Mouse (Mus musculus) hindbrain, embryonic 10.5 days (tissue): Measurements from ENCODE around the gene Scamp4. TPM values are rescaled to one million over a fixed set of nuclear protein-coding genes. Genes with fewer than 3 reads are reported as not detected.

ENCODE experiments used
- DNase-seq: peaks from one replicate; pipeline ENCODE4 v3.0.0-alpha.2; 2017; ENCODE audit warnings: low spot score
- H3K27ac ChIP-seq: fragments of 300-500 bp; sonication (generic); 2 replicates; pipeline ENCODE4 v1.5.1; 2016; ENCODE audit warnings: mild to moderate bottlenecking, moderate library complexity
- H3K27me3 ChIP-seq: fragments of 300-500 bp; sonication (generic); 2 replicates; pipeline ENCODE4 v1.6.1; 2016; ENCODE audit warnings: mild to moderate bottlenecking; ENCODE audit not compliant: poor library complexity, insufficient read depth, severe bottlenecking
- H3K36me3 ChIP-seq: fragments of 300-500 bp; sonication (generic); 2 replicates; pipeline ENCODE4 v1.6.1; 2016; ENCODE audit warnings: mild to moderate bottlenecking, moderate library complexity
- H3K4me1 ChIP-seq: fragments of 300-500 bp; sonication (generic); replicated peaks from 2 replicates; pipeline ENCODE4 v1.6.1; 2016; ENCODE audit warnings: mild to moderate bottlenecking
- H3K4me3 ChIP-seq: fragments of 300-500 bp; sonication (generic); 2 replicates; pipeline ENCODE4 v1.5.1; 2016; ENCODE audit warnings: mild to moderate bottlenecking, moderate library complexity
- H3K9me3 ChIP-seq: fragments of 300-500 bp; sonication (generic); 2 replicates; pipeline ENCODE4 v1.6.1; 2016; ENCODE audit warnings: mild to moderate bottlenecking, moderate library complexity
- WGBS: fragments of 180-500 bp; shearing (Covaris S2); methylation state at CpG from one replicate; pipeline ENCODE4 v1.1.7; 2016; 5-methylcytosine and 5-hydroxymethylcytosine counted together
- polyA plus RNA-seq: library from polyadenylated mRNA; unstranded; fragments of >200 nt; fragmentation: Nextera tagmentation; extraction: Ambion mirVana; gene quantifications from 2 replicates; pipeline ENCODE4 v1.2.1, GENCODE M21; 2016

Gene Scamp4
- polyA plus RNA-seq, 1 experiment from 2014 or later = 92.0 TPM

DNA sequence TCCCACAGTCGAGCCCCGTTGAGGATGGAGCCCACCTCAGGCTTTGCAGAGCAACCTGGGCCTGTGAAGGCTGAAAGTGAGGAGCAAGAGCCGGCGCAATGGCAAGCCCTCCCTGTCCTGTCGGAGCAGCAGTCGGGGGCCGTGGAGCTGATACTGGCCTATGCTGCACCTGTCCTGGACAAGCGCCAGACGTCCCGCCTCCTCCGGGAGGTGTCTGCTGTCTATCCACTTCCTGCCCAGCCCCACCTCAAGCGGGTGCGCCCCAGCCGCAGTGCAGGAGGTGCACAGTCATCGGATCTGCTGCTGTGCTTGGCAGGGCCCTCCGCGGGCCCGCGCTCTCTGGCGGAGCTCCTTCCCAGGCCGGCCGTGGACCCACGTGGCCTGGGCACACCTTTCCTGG is 3.6 kb downstream of the Scamp4 start:
- H3K36me3 ChIP-seq = peaks cover 55% of the 10 kb centered on the region

DNA sequence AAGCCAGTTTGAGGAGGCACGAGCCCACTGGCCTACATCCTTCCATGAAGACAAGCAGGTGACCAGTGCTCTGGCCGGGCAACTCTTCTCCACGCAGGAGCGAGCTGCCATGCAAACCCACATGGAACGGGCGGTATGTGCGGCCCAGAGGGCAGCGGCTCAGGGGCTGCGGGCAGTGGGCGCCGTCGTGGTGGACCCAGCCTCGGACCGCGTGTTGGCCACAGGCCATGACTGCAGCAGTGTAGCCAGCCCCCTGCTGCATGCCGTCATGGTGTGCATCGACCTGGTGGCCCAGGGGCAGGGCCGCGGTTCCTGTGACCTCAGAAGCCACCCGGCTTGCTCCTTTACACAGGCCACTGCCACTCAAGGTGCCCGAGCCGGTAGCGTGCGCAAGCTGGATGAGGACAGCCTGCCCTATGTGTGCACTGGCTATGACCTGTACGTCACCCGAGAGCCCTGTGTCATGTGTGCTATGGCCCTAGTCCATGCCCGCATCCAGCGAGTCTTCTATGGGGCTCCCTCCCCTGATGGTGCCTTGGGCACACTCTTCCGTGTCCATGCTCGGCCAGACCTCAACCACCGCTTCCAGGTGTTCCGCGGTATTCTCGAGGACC is 4.2 kb downstream of the Scamp4 start:
- 96% methylated on average over 34 of the region's 34 CpGs for WGBS
- H3K27ac ChIP-seq = no peak overlapping the region
- no peaks in the 10 kb centered on the region for H3K27me3 ChIP-seq
- DNase-seq = no peak
- H3K36me3 ChIP-seq = peaks cover 60% of the 10 kb centered on the region
- H3K4me1 ChIP-seq = peaks cover 24% of the 10 kb centered on the region
- peak overlapping the region; percentile 16; the same call in 1 of the 2 replicates for H3K4me3 ChIP-seq
- no peaks in the 10 kb centered on the region for H3K9me3 ChIP-seq

More for the DNA sequence above, 3.6 kb downstream of the Scamp4 start:
- Histone ChIP-seq H3K27me3 (no peaks in the 10 kb centered on the region), H3K4me3 (0 out of 2 replicates have a peak overlapping the region, but pooled peaks have one; percentile 16), H3K9me3 (no peaks in the 10 kb centered on the region), H3K4me1 (peaks cover 24% of the 10 kb centered on the region), H3K27ac (no peak overlapping the region)
- WGBS = 93% methylated on average over 23 of the region's 23 CpGs
- no peak for DNase-seq

DNA sequence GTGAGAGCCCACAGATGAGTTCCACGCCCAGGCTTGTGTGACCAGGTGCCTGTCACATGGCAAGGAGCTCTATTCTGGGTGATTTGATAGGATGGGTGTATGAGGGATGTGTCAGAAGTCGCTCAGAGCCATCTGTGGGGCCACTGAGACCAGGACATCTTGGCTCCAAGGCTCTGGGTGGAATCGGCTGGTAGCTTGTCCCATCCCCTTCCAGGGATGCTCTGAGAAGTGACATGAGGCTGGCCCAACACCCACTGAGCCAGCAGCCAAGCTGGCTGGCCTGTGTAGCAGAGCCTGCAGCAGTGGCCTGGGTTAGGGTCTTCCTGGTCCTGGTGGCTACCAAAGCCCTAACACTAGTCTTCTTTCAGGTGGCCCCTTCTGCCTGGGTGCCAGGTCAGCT is 5.8 kb downstream of the Scamp4 start:
- Histone ChIP-seq H3K4me1 (peaks cover 16% of the 10 kb centered on the region), H3K27me3 (no peaks in the 10 kb centered on the region), H3K36me3 (peaks cover 75% of the 10 kb centered on the region), H3K27ac (no peak overlapping the region), H3K4me3 (no peak overlapping the region), H3K9me3 (no peaks in the 10 kb centered on the region)
- no peak for DNase-seq
- WGBS = 94% methylated on average over 3 of the region's 3 CpGs

DNA sequence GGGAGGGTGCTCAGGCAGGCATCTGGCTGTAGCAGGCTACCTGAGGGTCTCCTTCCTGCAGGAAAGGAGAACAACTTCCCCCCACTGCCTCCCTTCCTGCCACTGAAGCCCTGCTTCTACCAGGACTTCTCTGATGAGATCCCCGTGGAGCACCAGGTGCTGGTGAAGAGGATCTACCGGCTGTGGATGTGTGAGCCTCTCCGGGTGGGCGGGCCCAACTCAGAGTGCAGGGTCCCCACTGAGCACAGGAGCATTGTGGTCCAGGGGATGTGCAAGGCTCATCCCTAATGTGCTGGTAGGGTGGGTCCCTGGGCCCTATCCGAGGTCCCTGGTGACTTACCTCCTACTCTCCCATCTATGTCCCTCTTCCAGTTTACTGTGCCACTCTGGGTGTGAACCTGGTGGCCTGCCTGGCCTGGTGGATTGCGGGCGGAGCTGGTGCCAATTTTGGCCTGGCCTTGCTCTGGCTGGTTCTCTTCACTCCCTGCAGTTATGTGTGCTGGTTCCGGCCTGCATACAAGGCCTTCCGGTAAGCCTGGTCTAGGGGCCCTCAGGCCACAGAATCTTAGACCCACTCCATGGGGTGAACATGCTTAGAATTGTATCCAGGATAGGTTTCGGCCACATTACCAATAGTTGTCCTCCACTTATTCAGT is 6.7 kb downstream of the Scamp4 start:
- H3K27me3 ChIP-seq = no peaks in the 10 kb centered on the region
- H3K27ac ChIP-seq = no peak overlapping the region
- no peak for DNase-seq
- 87% methylated on average over 10 of the region's 10 CpGs for WGBS
- no peaks in the 10 kb centered on the region for H3K9me3 ChIP-seq
- peaks cover 6% of the 10 kb centered on the region for H3K4me1 ChIP-seq
- 0 out of 2 replicates have a peak overlapping the region, but pooled peaks have one; percentile 4 for H3K4me3 ChIP-seq
- peaks cover 85% of the 10 kb centered on the region for H3K36me3 ChIP-seq

DNA sequence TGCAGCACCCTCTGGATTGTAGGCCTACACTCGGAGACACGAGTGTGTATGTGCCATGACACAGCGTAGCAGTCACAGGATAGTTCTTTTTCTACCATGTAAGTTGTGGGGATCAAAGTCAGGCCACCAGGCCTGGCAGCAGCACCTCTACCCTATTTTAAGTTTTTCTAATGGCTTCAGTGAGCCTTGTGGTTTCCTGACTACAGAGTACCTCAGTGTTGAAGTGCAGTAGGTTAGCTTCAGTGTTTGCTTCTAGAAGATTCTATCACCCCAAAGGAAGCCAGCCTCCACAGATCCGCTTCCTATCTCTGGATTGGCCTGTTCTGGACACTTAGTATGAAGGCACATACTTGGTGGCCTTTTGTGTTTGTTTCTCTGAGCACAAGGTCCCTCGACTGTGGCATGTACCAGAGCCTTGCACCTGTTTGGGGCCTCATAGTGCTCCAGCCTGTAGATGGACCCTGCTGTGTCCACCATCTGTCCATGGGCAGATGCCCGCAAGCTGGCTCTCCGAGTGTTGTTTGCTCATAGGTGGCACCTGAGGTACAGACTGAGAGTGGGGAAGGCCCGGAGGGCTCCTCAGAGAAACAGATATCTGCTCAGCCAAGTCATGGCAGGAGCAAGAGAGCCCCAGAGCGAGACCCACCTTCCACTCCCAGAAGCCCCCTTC is 7.6 kb downstream of the Scamp4 start:
- no peaks in the 10 kb centered on the region for H3K9me3 ChIP-seq
- WGBS = 94% methylated on average over 9 of the region's 9 CpGs
- H3K27ac ChIP-seq = no peak overlapping the region
- no peak for DNase-seq
- H3K4me3 ChIP-seq = no peak overlapping the region
- H3K4me1 ChIP-seq = no peaks in the 10 kb centered on the region
- H3K27me3 ChIP-seq = no peaks in the 10 kb centered on the region
- peaks cover 93% of the 10 kb centered on the region for H3K36me3 ChIP-seq

DNA sequence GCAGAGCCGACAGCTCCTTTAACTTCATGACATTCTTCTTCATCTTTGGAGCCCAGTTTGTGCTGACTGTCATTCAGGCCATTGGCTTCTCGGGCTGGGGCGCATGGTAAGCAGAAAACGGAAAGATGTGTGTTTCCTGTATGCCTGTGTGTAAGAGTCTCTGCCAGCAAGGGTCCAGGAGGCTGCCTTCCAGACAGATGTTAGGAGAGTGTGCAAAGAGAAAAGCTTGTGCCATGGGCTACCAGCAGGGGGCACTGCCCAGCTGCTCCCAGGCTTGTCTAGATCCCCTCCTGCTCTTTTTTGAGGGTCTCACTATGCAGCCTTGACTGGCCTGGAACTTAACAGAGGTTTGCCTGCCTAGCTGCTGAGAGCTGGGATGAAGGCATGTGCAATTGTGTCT is 8.4 kb downstream of the Scamp4 start:
- H3K9me3 ChIP-seq = no peaks in the 10 kb centered on the region
- H3K36me3 ChIP-seq = peaks cover 98% of the 10 kb centered on the region
- no peak overlapping the region for H3K4me3 ChIP-seq
- peak; percentile 58 for DNase-seq
- no peak overlapping the region for H3K27ac ChIP-seq
- no peaks in the 10 kb centered on the region for H3K27me3 ChIP-seq
- H3K4me1 ChIP-seq = no peaks in the 10 kb centered on the region
- WGBS = 79% methylated on average over 4 of the region's 4 CpGs

DNA sequence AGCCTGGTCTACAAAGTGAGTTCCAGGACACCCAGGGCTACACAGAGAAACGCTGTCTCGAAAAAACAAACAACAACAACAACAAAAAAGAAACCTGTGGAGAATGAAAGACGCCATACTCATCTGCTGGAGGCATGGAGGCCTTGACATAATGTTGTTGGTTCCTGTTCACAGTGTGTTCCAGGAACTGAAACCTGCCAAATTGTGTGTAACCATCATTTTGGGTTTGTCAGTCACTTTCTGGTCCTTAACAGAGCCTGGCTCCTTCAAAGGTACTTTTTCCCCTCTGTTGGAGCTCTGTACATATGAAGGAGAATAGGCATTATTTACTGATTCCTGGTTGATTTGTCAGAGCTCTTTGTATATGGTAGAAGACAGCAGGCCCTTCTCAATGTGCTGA is 9.2 kb downstream of the Scamp4 start:
- Histone ChIP-seq H3K36me3 (peaks cover 95% of the 10 kb centered on the region), H3K27ac (no peak overlapping the region), H3K4me3 (no peak overlapping the region), H3K9me3 (no peaks in the 10 kb centered on the region), H3K27me3 (no peaks in the 10 kb centered on the region), H3K4me1 (no peaks in the 10 kb centered on the region)
- DNase-seq = no peak
- WGBS = 89% methylated on average over 3 of the region's 3 CpGs

DNA sequence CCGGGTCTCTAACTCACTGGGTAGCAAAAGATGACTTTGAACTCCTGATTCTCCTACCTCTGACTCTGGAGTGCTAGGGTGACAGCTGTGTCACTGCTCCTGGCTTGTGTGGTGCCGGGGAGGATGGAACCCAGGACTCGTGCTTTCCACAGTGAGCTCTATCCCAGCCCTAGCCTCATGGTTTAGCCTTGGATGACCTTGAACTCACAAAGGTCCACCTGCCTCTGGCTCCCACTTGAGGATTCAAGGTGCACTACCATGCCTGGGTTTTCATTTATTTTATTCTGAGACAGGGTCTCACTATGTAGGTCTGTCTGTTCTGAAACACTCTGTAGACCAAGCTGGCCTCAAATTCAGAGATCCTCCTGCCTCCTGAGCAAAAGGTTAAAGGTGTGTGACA is 11.1 kb downstream of the Scamp4 start:
- Histone ChIP-seq H3K4me3 (no peak overlapping the region), H3K27ac (no peak overlapping the region), H3K4me1 (no peaks in the 10 kb centered on the region), H3K9me3 (no peaks in the 10 kb centered on the region), H3K36me3 (peaks cover 75% of the 10 kb centered on the region), H3K27me3 (no peaks in the 10 kb centered on the region)
- 86% methylated on average over 3 of the region's 3 CpGs for WGBS
- no peak for DNase-seq

DNA sequence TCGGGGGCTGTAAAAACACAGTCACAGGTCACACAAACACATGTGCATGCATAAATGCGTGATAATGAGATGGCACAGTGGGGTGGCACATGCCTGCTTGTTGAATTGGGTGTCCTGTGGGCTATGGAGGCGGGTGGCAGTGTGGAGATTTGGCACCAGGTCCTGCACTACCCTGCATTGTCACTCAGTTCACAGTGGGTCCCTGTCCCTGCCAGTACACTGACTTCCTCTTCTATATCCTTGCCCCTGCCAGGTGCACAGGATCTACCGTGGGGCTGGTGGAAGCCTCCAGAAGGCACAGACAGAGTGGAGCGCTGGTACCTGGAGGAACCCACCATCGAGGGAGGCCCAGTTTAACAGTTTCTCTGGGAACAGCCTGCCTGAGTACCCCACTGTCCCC is 11.7 kb downstream of the Scamp4 start:
- H3K4me3 ChIP-seq = no peak overlapping the region; the same call in 1 of the 2 replicates
- H3K36me3 ChIP-seq = peaks cover 70% of the 10 kb centered on the region
- H3K4me1 ChIP-seq = no peaks in the 10 kb centered on the region
- H3K27ac ChIP-seq = no peak overlapping the region
- H3K9me3 ChIP-seq = no peaks in the 10 kb centered on the region
- 93% methylated on average over 6 of the region's 6 CpGs for WGBS
- DNase-seq = no peak
- H3K27me3 ChIP-seq = no peaks in the 10 kb centered on the region

DNA sequence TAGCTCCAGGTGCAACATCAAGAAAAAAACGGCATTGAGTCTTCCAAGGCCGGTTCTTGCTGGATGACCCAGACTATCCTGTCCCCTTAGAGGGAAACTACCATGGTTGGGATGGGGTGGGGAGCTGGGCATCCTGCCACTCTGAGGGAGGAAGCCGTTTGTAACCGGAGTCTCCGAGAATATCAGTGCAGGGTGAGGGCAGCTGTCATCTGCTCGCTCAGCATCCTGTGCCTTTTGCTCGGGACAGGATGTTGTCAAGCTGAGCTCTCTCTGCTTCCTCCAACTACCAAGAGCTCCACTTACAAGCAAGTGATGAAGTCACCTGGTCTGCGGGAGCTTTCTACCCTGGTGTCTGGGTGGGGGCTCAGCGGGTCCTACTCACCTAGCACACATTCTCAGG is 15.5 kb downstream of the Scamp4 start:
- WGBS = 79% methylated on average over 9 of the region's 9 CpGs
- Histone ChIP-seq H3K4me1 (peaks cover 25% of the 10 kb centered on the region), H3K9me3 (no peaks in the 10 kb centered on the region), H3K27ac (peak overlapping the region; percentile 9; the same call in 1 of the 2 replicates), H3K4me3 (0 out of 2 replicates have a peak overlapping the region, but pooled peaks have one; percentile 9), H3K36me3 (peaks cover 34% of the 10 kb centered on the region), H3K27me3 (no peaks in the 10 kb centered on the region)
- DNase-seq = no peak

DNA sequence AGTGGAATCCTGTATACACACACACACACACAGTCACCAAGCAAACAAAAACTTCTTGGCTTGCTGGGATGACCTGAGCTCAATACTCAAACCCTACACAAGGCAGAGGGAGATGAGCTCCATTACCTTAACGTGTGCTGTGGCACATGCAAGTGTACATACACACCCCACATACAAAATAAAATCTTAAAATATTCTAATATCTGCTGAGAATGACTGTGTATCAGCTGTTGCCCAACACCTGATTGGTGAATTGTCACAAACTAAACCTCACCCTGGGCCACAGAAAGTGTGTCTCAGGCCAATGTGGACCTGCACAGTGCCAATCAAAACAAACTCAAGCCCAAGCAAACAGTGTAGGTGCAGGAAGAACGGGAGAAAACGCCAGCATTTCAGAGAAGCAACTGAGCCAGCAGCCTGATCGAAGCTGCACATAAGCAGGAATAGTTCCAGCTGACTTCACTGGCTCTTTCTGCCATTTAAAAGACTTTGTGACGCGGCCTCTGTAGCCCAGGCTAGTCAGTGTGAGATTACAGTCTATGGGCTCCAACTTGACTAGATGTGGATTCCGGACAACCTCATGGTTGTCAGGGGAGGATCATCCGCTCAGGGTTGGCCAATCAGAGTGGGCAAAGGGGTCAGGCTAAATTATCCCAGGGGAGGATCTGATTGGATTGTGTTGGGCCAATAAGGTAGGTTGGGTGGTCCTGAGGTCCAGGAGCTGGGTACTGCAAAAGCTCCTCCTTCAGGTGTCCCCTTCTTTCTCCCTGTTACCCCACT is 17.0 kb downstream of the Scamp4 start:
- Histone ChIP-seq H3K36me3 (peaks cover 20% of the 10 kb centered on the region), H3K27me3 (no peaks in the 10 kb centered on the region), H3K4me3 (peak overlapping the region; percentile 2; the same call in 1 of the 2 replicates), H3K4me1 (peaks cover 40% of the 10 kb centered on the region), H3K27ac (0 out of 2 replicates have a peak overlapping the region, but pooled peaks have one; percentile 50), H3K9me3 (no peaks in the 10 kb centered on the region)
- WGBS = 32% methylated on average over 8 of the region's 8 CpGs
- no peak for DNase-seq

DNA sequence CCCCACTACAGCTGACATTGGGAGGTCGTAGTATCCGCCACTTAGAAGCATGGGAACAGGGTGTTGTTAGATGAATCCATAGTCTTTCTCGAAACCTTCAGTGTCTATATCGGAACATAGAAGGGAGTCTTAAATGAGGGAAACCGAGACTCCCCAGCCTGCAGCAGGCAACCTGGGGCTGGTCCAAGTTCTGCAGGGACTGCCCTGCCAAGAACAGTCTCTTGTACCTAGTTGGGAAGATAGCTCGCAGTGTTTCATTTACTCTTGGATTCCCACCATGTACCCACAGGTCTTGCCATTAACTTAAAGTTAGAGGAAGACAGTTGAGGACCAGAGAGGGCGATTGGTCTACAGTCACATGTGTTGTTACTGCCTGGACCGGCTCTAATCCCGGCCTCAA is 17.7 kb downstream of the Scamp4 start:
- H3K4me3 ChIP-seq = peak overlapping the region; percentile 2; the same call in 1 of the 2 replicates

More for the DNA sequence above, 17.7 kb downstream of the Scamp4 start:
- H3K27me3 ChIP-seq = no peaks in the 10 kb centered on the region
- peaks cover 47% of the 10 kb centered on the region for H3K4me1 ChIP-seq
- H3K36me3 ChIP-seq = peaks cover 20% of the 10 kb centered on the region
- WGBS = 87% methylated on average over 9 of the region's 9 CpGs
- H3K9me3 ChIP-seq = no peaks in the 10 kb centered on the region
- DNase-seq = no peak
- H3K27ac ChIP-seq = 0 out of 2 replicates have a peak overlapping the region, but pooled peaks have one; percentile 50
